Mouse (Mus musculus) Patski (cell line): Measurements from ENCODE around the gene Gm13090. TPM values are rescaled to one million over a fixed set of nuclear protein-coding genes. Genes with fewer than 3 reads are reported as not detected.

ENCODE experiments used
- ATAC-seq: fragments of 100-300 bp; one replicate; pipeline ENCODE4 v1.8.0; 2021
- CTCF ChIA-PET: fragments of 350-600 bp; sonication (Branson Sonifier 250); formaldehyde crosslinking; loops from one replicate; lab custom pipeline; 2022; ENCODE audit warnings: inconsistent platforms; lab: Charles Lee
- POLR2A ChIA-PET: fragments of 350-600 bp; sonication (Branson Sonifier 250); formaldehyde crosslinking; loops from one replicate; lab custom pipeline; 2022; ENCODE audit warnings: antibody characterized with exemption, inconsistent platforms; lab: Charles Lee
- DNase-seq: peaks from one replicate; pipeline ENCODE4 v3.0.0-alpha.2; 2011; ENCODE audit warnings: low read depth, low spot score
- H3K27me3 ChIP-seq: fragments of 371-371 bp; one replicate; pipeline ENCODE4 v1.5.1; 2021
- CTCF ChIP-seq: fragments of 100-300 bp; IDR thresholded peaks from one replicate; pipeline ENCODE4 v1.5.1; 2021
- in situ Hi-C: fragments of 300-500 bp; cut with MboI; formaldehyde crosslinking; loops from 3 replicates; pipeline ENCODE4 v1.11.1; 2018; ENCODE audit warnings: low pct_unique_long_range_greater_than_20kb, mixed read lengths
- polyA plus RNA-seq: library from polyadenylated mRNA; unstranded; gene quantifications from one replicate; pipeline ENCODE4 v1.2.3, GENCODE M21; 2021

Gm13090 gene
- polyA plus RNA-seq, 1 experiment from 2014 or later, result not detected

DNA sequence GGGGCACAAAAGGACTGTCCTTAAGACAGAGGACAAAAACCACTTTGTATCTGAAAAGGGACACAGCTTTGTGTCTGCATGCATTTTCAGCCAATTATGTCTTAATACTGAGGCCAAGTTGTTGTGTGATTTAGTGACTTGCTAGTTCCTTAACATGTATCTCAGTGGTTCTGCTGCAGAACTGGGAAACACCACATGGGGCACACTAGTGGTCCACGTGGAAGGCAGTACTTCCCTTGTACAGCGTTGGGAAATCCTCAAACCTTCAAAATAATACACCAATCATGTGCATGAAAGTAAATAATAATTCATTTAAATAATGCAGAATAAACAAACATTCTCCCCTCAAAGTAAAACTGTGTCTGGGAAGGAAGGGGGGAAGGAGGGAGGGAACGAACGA lies 20.6 kb upstream of the Gm13090 start:
- H3K27me3 ChIP-seq, result peaks cover 7% of the 10 kb centered on the region
- DNase-seq (no peak), ATAC-seq (no peak)
- no peak for TF ChIP-seq CTCF
- CTCF ChIA-PET, result no interaction called here
- in situ Hi-C loops, result no loop called here
- POLR2A ChIA-PET, result no interaction called here

DNA sequence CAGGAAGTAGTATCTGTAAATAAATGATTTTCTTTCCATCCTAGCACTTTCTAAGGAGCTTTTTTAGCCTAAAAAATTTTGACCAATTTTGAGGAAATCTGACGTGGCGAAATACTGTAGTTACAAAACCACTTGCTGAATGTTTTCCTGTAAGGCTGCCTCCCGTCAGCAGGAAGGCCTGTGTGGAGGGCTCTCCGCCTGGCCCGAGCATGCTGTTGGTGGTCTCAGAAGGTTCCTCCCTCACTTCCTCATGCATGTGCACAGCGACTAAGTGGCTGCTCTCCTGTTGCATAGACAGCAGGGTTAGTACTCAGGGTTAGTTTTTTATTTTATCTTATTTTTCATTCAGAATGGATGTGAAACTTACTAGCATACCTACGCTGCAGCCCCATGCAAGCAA lies 18.4 kb upstream of the Gm13090 start:
- H3K27me3 ChIP-seq, result peaks cover 7% of the 10 kb centered on the region
- ATAC-seq, result no peak
- POLR2A ChIA-PET, result no interaction called here
- TF ChIP-seq CTCF, result no peak
- no peak for DNase-seq
- CTCF ChIA-PET, result interaction anchor here (1.9 kb wide), 1 partner anchor 69 kb away, joined by 10 read pairs; no protein-coding TSS in a partner anchor
- in situ Hi-C loops, result no loop called here

DNA sequence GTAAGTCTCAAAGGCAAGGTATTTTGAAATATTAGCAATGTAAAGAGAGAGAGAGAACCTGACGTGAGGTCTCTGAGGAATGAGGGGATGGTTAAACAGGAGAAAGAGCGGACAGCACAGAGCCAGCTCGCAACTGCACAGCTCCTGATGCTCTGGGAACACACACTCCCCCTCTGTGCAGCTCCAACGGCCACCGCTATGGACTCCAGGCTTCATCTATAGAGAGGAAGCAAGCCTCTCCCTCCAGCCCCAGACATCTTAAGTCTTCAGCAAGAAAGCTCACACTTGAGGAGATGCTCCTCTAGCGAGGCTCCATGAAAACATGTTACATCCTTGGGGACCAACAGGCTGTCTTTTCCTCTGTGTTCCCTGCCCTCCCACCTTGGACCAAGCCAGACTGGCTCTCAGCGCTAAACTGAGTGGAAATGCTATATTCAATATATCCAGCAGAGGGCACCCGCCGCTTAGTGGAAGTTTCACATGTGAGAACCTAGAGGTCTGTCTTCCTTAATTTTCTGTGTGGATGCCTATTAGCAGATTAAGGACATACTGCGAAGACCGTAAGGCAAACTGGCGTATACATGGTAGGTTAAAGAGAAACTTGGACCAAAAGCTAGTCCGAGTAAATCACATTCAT lies 16.1 kb upstream of the Gm13090 start:
- peak; percentile 48 for TF ChIP-seq CTCF
- no peak for DNase-seq
- ATAC-seq, result no peak
- ChIA-PET POLR2A (no interaction called here), CTCF (interaction anchor here (1.0 to 2.8 kb wide), 6 partner anchors 8 to 69 kb away, joined by 3 to 11 read pairs (median 4); no protein-coding TSS in a partner anchor)
- in situ Hi-C loops, result no loop called here
- peaks cover 7% of the 10 kb centered on the region for H3K27me3 ChIP-seq

DNA sequence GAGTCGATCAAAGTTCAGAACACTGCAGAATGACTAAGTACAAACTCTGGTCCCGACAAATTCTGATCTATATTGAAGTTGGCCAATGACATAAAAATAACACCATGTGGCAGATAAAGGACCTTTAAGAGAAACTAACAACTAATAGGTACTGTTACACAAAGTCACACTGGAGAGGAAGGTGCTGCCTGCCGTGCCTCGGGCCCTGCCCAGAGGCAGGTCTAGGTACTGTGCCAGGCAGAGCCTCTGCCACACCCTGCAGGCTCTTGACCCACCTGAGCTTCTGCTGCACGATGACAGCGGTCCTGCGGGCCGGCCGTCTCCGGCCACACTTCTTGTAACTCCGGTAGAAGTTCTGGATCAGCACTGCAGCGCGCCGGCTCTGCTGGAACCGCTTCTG lies 14.6 kb upstream of the Gm13090 start:
- peaks cover 7% of the 10 kb centered on the region for H3K27me3 ChIP-seq
- TF ChIP-seq CTCF, result no peak
- ChIA-PET CTCF (interaction anchor here (1.3 kb wide), 1 partner anchor 65 kb away, joined by 5 read pairs; no protein-coding TSS in a partner anchor), POLR2A (no interaction called here)
- in situ Hi-C loops, result loop anchor here (5.0 kb wide), 1 partner anchor 67 kb away; no protein-coding TSS in a partner anchor
- no peak for ATAC-seq
- DNase-seq, result no peak

DNA sequence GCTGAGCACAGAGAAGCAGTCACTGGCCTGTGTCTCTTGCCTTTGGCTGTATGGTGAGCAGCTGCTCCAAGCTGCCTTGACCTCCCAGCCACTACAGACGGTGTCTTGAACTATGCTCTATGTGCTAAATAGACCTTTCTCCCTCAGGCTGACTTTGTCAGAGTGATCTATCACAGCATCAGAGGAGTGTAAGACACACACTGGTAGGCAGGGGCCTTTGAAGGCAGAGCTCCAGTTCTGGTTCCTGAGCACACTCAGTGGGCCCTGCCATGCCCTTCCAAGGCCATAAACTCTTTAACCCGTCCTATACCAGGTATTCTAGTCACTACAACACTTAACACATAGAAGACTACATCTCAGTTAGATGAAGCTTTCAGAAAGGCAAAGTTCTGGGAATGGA lies 8.0 kb upstream of the Gm13090 start:
- ChIA-PET CTCF (interaction anchor here (0.8 to 1.6 kb wide), 4 partner anchors 8 to 58 kb away, joined by 3 to 5 read pairs (median 4); no protein-coding TSS in a partner anchor), POLR2A (no interaction called here)
- DNase-seq (no peak), ATAC-seq (no peak)
- H3K27me3 ChIP-seq, result no peaks in the 10 kb centered on the region
- in situ Hi-C loops, result no loop called here
- TF ChIP-seq CTCF, result no peak

DNA sequence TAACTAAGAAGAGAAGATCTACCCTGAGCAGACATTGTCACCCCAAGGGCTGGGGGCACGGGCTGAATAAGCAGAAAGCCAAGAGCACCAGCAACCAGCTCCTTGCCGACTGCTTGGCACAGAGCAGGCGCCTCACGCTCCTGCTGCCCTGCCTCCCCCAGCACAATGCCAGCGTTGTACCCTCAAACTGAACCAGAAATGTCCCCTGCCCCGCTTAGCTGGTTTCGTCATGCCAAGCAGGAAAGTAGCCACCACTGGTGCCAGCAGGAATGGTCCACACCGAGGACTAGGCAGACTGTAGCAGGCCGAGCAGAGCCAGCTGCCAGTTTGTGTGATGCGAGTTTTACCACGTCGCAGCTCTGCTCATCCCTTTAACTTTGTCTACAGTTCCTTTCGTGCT lies 7.4 kb upstream of the Gm13090 start:
- no peak for TF ChIP-seq CTCF

DNA sequence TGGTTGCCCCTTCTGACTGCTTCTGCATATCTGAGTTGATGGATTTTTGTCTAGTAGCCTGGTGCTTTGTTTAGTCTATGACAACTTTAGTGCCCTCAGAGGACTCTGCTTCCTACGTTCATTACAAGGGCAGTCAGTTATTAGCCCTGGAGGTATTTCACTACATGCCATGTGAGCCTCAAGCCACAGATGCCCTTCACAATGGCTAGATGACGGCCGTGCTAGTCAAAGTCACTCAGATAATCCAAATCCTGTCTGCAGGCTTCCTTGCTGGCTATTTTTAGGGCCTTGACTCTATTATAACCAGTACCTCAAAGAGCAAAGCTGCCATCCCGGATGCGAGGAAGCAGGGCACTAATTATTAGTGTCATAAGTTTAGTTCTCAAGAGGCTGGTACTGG lies 6.3 kb upstream of the Gm13090 start:
- in situ Hi-C loops, result no loop called here
- ATAC-seq, result no peak
- CTCF ChIA-PET, result interaction anchor here (1.5 kb wide), 1 partner anchor 57 kb away, joined by 3 read pairs; no protein-coding TSS in a partner anchor
- DNase-seq, result no peak
- no peak for TF ChIP-seq CTCF
- no peaks in the 10 kb centered on the region for H3K27me3 ChIP-seq
- POLR2A ChIA-PET, result no interaction called here

More for the DNA sequence above, 7.4 kb upstream of the Gm13090 start:
- POLR2A ChIA-PET, result no interaction called here
- no peak for ATAC-seq
- H3K27me3 ChIP-seq, result no peaks in the 10 kb centered on the region
- CTCF ChIA-PET, result interaction anchor here (1.5 to 1.6 kb wide), 3 partner anchors 9 to 58 kb away, joined by 3 to 5 read pairs (median 4); no protein-coding TSS in a partner anchor
- DNase-seq, result no peak
- in situ Hi-C loops, result no loop called here

DNA sequence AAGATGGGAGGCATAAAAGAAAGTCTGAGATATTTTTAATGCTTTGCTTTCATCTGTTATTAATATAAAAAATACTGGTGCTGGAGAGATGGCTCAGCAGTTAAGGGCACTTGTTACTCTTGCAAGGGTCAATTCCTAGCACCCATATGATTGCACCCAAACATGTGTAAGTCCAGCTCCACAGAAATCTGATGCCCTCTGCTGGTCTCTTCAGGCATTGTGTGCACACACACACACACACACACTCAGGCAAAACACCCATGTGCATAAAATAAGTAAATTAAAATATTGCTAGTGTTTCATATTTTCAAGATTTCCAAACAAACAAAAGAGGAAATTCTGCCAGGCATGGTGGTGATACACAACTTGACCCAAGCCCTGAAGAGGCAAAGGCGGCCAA lies 2.0 kb upstream of the Gm13090 start:
- ATAC-seq (no peak), DNase-seq (no peak)
- ChIA-PET POLR2A (no interaction called here), CTCF (no interaction called here)
- no peaks in the 10 kb centered on the region for H3K27me3 ChIP-seq
- in situ Hi-C loops, result no loop called here
- no peak for TF ChIP-seq CTCF

DNA sequence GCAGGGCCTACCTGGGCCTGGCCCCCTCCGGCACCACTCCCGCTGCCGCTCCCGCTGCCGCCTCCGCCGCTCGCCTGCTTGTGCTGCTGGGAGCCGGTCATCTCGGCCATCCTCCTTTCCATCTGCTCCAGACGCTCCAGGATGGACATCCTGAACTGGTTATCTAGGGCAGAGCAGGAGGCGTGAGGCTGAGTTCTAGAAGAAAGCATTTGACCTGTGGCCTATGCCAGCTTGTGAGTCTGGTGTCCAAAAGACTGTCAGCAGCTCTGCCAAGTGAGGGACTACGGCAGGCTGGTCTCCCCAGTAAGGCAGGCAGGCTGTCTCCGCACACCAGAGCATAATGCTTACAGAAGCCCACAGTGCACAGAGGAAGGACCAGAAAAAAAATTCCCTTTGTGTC lies 551 bp upstream of the Gm13090 start:
- DNase-seq, result no peak
- TF ChIP-seq CTCF, result no peak
- in situ Hi-C loops, result no loop called here
- ChIA-PET CTCF (no interaction called here), POLR2A (no interaction called here)
- ATAC-seq, result no peak
- no peaks in the 10 kb centered on the region for H3K27me3 ChIP-seq

DNA sequence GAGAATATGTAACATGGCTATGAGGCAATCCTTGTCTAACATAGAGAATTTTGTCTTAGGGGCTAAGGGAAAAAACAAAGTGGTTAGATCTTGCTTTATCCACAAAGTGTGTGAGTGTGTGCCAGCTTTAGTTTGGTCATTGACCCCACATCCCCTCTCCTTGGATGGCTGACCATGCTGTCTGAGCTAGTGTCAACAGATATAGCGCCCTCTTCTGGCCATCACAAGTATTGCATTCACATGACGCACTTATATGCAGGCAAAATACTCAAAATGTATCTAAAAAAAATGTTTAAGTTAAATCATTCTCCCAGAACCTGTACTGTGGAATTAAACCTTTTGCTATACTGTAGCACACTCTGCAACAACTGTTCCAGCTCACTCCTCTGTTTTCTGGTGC lies 5.8 kb downstream of the Gm13090 start:
- POLR2A ChIA-PET, result no interaction called here
- TF ChIP-seq CTCF, result peak; percentile 63
- no peak for DNase-seq

DNA sequence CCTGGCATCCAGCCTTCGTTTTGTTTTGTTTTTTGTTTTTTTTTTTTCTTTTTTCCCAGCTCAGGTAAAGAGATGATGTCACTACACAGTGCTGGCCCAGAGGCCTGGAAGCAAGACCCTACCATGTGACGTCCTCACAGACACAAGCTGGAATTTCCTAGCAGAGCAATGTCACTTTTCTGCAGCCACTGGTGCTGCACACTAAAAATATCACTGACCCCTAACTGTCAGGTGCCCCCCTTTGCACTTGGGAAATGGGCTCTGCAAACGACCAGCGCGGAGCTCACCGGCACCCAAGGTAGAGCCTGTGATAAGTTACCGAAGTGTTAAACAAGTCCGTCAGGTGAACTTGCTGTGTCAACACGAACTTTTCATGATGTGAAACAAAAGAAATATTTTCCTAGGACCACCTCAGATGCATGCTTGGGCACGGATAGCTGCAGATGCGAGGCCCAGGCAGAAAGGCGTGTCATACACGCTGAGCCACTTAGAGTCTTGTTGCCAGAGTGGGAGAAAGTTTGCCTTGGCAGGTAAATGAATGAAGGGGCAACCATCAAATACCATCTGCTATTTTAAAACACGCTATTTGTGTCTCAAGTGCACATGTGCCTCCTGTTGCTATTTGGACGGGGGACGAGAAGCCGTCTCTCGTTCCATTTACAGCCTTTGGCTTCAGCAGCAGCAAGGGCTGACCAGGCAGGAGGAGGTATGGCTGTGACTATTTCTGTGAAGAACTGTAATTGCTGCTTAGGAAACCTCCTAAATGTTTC lies 7.1 kb downstream of the Gm13090 start:
- H3K27me3 ChIP-seq, result no peaks in the 10 kb centered on the region
- CTCF ChIA-PET, result interaction anchor here (1.3 to 2.6 kb wide), 2 partner anchors 17 to 23 kb away, joined by 3 to 8 read pairs; no protein-coding TSS in a partner anchor
- no peak for ATAC-seq

More for the DNA sequence above, 5.8 kb downstream of the Gm13090 start:
- in situ Hi-C loops, result no loop called here
- no peak for ATAC-seq
- H3K27me3 ChIP-seq, result no peaks in the 10 kb centered on the region
- CTCF ChIA-PET, result interaction anchor here (0.8 to 2.6 kb wide), 4 partner anchors 14 to 45 kb away, joined by 3 to 8 read pairs (median 3); no protein-coding TSS in a partner anchor

More for the DNA sequence above, 7.1 kb downstream of the Gm13090 start:
- in situ Hi-C loops, result no loop called here
- no peak for DNase-seq
- POLR2A ChIA-PET, result no interaction called here
- TF ChIP-seq CTCF, result no peak
